Mouse (Mus musculus) layer of hippocampus, adult 9-11 months (tissue): ENCODE measurements around the gene Slc7a6.
"Not testable (repeated sequence)": the region's sequence is repeated elsewhere in the genome, so short reads cannot be mapped to it uniquely, and the experiment has no call there.

Experiments
- DNase-seq: peaks from one replicate; pipeline ENCODE4 v3.0.0; 2022

The Slc7a6 gene

GRCm38 (mm10) chr8:106189162-106189561 is 20.5 kb downstream of the Slc7a6 start:
- DNase-seq, result no peak

GRCm38 (mm10) chr8:106191639-106192038 is 23.0 kb downstream of the Slc7a6 start:
- DNase-seq, result no peak

- no peak for DNase-seq
Measured at GRCm38 (mm10) chr8:106193162-106193561, 24.5 kb downstream of the Slc7a6 start.

- DNase-seq, result no peak
Measured at GRCm38 (mm10) chr8:106194062-106194461, 25.4 kb downstream of the Slc7a6 start.

- no peak for DNase-seq
Measured at GRCm38 (mm10) chr8:106198741-106199140, 30.1 kb downstream of the Slc7a6 start.

GRCm38 (mm10) chr8:106199596-106199995 is 30.9 kb downstream of the Slc7a6 start:
- DNase-seq, result not testable (repeated sequence)

- DNase-seq, result no peak
Measured at GRCm38 (mm10) chr8:106210035-106210731, 41.5 kb downstream of the Slc7a6 start.

GRCm38 (mm10) chr8:106210821-106211345 is 42.2 kb downstream of the Slc7a6 start, which contains the start of the genes Slc7a6os and Prmt7:
Gene Slc7a6os (minus strand): TSS chr8:106210935.
Gene Prmt7 (plus strand): TSS chr8:106210936.
- peak; percentile 95 for DNase-seq

GRCm38 (mm10) chr8:106211421-106211820 is 42.8 kb downstream of the Slc7a6 start:
- DNase-seq, result no peak

- DNase-seq, result no peak
Measured at GRCm38 (mm10) chr8:106213959-106214358, 45.3 kb downstream of the Slc7a6 start.

GRCm38 (mm10) chr8:106219620-106220019 is 51.0 kb downstream of the Slc7a6 start:
- no peak for DNase-seq

GRCm38 (mm10) chr8:106226589-106226988 is 57.9 kb downstream of the Slc7a6 start:
- no peak for DNase-seq

- no peak for DNase-seq
Measured at GRCm38 (mm10) chr8:106231536-106231935, 62.9 kb downstream of the Slc7a6 start.

GRCm38 (mm10) chr8:106232751-106233150 is 64.1 kb downstream of the Slc7a6 start:
- no peak for DNase-seq

- DNase-seq, result no peak
Measured at GRCm38 (mm10) chr8:106234567-106235261, 66.1 kb downstream of the Slc7a6 start.

GRCm38 (mm10) chr8:106237106-106237505 is 68.4 kb downstream of the Slc7a6 start:
- DNase-seq, result no peak
